Mouse (Mus musculus) brown adipose tissue, adult 24 weeks (tissue): ENCODE data around the gene Srek1ip1. TPM values are rescaled to one million over a fixed set of nuclear protein-coding genes. Genes with fewer than 3 reads are reported as not detected.

Experiments used
- H3K27ac ChIP-seq: fragments of 200-500 bp; replicated peaks from 2 replicates; pipeline ENCODE4 v1.5.1; 2012; ENCODE audit warnings: low read depth, mild to moderate bottlenecking, low read length
- H3K4me1 ChIP-seq: fragments of 200-500 bp; 2 replicates; pipeline ENCODE4 v1.6.1; 2012; ENCODE audit warnings: low read length, mixed read lengths; ENCODE audit not compliant: control insufficient read depth, insufficient read depth, insufficient read length
- H3K4me3 ChIP-seq: fragments of 200-500 bp; 2 replicates; pipeline ENCODE4 v1.5.1; 2012; ENCODE audit warnings: low read depth, mild to moderate bottlenecking, low read length, moderate library complexity; ENCODE audit not compliant: insufficient read depth
- polyA plus RNA-seq: library from polyadenylated mRNA; stranded (reverse); fragments of >200 nt; gene quantifications from 2 replicates; pipeline ENCODE4 v1.2.4, GENCODE M21; 2012; ENCODE audit not compliant: missing spikeins, insufficient read depth, insufficient read length

Gene Srek1ip1
- 31.2 and 33.3 TPM in 2 replicates for polyA plus RNA-seq

- no peak within 1 kb of the TSS for H3K4me3 ChIP-seq
- H3K27ac ChIP-seq: no peak within 1 kb of the TSS
- H3K4me1 ChIP-seq: no peaks in the 10 kb centered on the region
Observed at GRCm38 (mm10) chr13:104792184-104792583, at the start of gene Srek1ip1. TSS of gene Srek1ip1 (plus strand) at chr13:104792484.

- Histone ChIP-seq H3K27ac (no peak overlapping the region), H3K4me3 (no peak overlapping the region), H3K4me1 (no peaks in the 10 kb centered on the region)
Observed at GRCm38 (mm10) chr13:104742866-104743265, 49.4 kb upstream of the Srek1ip1 start.

- H3K27ac ChIP-seq: no peak overlapping the region
Observed at GRCm38 (mm10) chr13:104747032-104747431, 45.3 kb upstream of the Srek1ip1 start.

GRCm38 (mm10) chr13:104759381-104759780, 32.9 kb upstream of the Srek1ip1 start:
- no peaks in the 10 kb centered on the region for H3K4me1 ChIP-seq
- H3K4me3 ChIP-seq: no peak overlapping the region
- no peak overlapping the region for H3K27ac ChIP-seq

More at GRCm38 (mm10) chr13:104747032-104747431, 45.3 kb upstream of the Srek1ip1 start:
- no peak overlapping the region for H3K4me3 ChIP-seq
- no peaks in the 10 kb centered on the region for H3K4me1 ChIP-seq

GRCm38 (mm10) chr13:104762401-104762800, 29.9 kb upstream of the Srek1ip1 start:
- Histone ChIP-seq H3K4me1 (no peaks in the 10 kb centered on the region), H3K4me3 (no peak overlapping the region), H3K27ac (no peak overlapping the region)

GRCm38 (mm10) chr13:104763193-104763592, 29.1 kb upstream of the Srek1ip1 start:
- Histone ChIP-seq H3K4me1 (no peaks in the 10 kb centered on the region), H3K4me3 (no peak overlapping the region), H3K27ac (no peak overlapping the region)

- Histone ChIP-seq H3K4me3 (no peak overlapping the region), H3K27ac (peak overlapping the region; percentile 8; the same call in 1 of the 2 replicates), H3K4me1 (no peaks in the 10 kb centered on the region)
Observed at GRCm38 (mm10) chr13:104779104-104779670, 13.1 kb upstream of the Srek1ip1 start.

GRCm38 (mm10) chr13:104787260-104787659, 5.0 kb upstream of the Srek1ip1 start:
- no peak overlapping the region for H3K4me3 ChIP-seq
- H3K4me1 ChIP-seq: 0 out of 2 replicates have a peak, but pooled peaks cover 3% of the 10 kb centered on the region
- no peak overlapping the region for H3K27ac ChIP-seq

- Histone ChIP-seq H3K4me1 (0 out of 2 replicates have a peak, but pooled peaks cover 3% of the 10 kb centered on the region), H3K27ac (no peak overlapping the region), H3K4me3 (no peak overlapping the region)
Observed at GRCm38 (mm10) chr13:104789663-104790062, 2.6 kb upstream of the Srek1ip1 start.

- H3K4me1 ChIP-seq: peaks cover 3% of the 10 kb centered on the region; the same call in 1 of the 2 replicates
- H3K4me3 ChIP-seq: no peak overlapping the region
- H3K27ac ChIP-seq: no peak overlapping the region
Observed at GRCm38 (mm10) chr13:104794421-104794820, 2.1 kb downstream of the Srek1ip1 start.

- Histone ChIP-seq H3K27ac (no peak overlapping the region; the same call in 1 of the 2 replicates), H3K4me3 (no peak overlapping the region), H3K4me1 (peaks cover 3% of the 10 kb centered on the region; the same call in 1 of the 2 replicates)
Observed at GRCm38 (mm10) chr13:104799067-104799466, 6.8 kb downstream of the Srek1ip1 start.

- H3K4me1 ChIP-seq: peaks cover 3% of the 10 kb centered on the region; the same call in 1 of the 2 replicates
- H3K4me3 ChIP-seq: no peak overlapping the region
- H3K27ac ChIP-seq: no peak overlapping the region; the same call in 1 of the 2 replicates
Observed at GRCm38 (mm10) chr13:104799566-104800182, 7.4 kb downstream of the Srek1ip1 start.

- Histone ChIP-seq H3K4me3 (no peak overlapping the region), H3K4me1 (peaks cover 2% of the 10 kb centered on the region; the same call in 1 of the 2 replicates), H3K27ac (no peak overlapping the region)
Observed at GRCm38 (mm10) chr13:104805681-104806080, 13.4 kb downstream of the Srek1ip1 start.

GRCm38 (mm10) chr13:104816270-104816634, 24.0 kb downstream of the Srek1ip1 start:
- peak overlapping the region; percentile 84 for H3K4me3 ChIP-seq
- H3K4me1 ChIP-seq: peaks cover 10% of the 10 kb centered on the region
- no peak overlapping the region for H3K27ac ChIP-seq

- peaks cover 10% of the 10 kb centered on the region for H3K4me1 ChIP-seq
- H3K27ac ChIP-seq: peak within 1 kb of the TSS; percentile 99
- H3K4me3 ChIP-seq: peak within 1 kb of the TSS; percentile 84
Observed at GRCm38 (mm10) chr13:104816635-104817571, 24.6 kb downstream of the Srek1ip1 start, which contains the start of gene Cwc27. TSS of gene Cwc27 (minus strand) at chr13:104817142.
